Mouse (Mus musculus) telencephalon, adult 2 months (tissue): Measurements from ENCODE around the gene Akr1b10.
"Not testable (repeated sequence)": the region's sequence is repeated elsewhere in the genome, so short reads cannot be mapped to it uniquely, and the experiment has no call there.

Experiments used
- DNase-seq: peaks from one replicate; pipeline ENCODE4 v3.0.0-alpha.2; 2011; ENCODE audit warnings: low read depth, low spot score

Akr1b10 gene

DNA sequence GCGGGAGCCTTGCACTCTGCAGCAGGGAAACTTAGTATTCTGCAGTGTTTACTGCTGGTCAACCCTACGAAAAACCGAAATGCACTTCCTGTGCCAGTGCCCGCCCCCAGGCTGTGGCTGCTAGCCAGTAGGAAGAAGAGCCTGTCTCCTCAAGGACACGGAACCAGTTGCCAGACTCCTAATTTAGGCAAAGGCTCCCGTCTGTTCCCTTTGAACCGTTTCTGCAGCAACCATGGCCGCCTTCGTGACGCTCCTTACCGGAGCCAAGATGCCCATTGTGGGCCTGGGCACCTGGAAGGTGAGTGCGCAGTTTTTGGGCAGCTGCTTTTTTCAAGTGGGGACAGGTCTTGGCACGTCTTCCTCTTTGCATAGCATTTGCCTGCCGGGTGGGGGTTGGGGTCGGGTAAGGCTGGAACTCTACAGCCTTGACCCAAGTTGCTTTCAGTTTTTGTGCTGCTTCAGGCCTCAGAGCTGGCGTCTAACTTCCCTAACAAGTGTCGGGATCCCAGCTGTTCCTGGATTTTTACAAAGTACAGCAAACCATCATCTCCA, at the start of gene Akr1b10:
Akr1b10 (plus strand) TSS at position 109 of the 552 bp plus-strand sequence.
- DNase-seq: peak; percentile 67

DNA sequence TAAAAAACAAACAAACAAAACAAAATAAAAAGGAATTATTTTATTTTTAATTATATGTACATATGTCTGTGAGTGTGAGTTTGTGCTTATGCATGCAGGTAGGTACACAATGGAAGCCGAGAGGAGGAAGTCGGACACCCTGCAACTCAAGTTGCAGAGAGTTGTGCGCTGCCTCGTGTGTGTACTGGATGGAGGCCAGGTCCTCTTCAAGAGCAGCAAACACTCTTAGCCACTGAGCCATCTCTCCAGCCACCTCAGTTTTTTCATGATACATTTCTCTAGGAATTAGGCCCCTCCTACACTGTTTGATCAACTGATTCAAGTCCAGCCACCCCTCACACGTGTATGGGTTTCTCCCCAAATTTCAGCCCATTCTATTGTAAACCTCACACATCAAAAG, 49.3 kb upstream of the Akr1b10 start:
- no peak for DNase-seq

GRCm38 (mm10) chr6:34337799-34338198, 46.2 kb upstream of the Akr1b10 start:
- DNase-seq: peak; percentile 28

DNA sequence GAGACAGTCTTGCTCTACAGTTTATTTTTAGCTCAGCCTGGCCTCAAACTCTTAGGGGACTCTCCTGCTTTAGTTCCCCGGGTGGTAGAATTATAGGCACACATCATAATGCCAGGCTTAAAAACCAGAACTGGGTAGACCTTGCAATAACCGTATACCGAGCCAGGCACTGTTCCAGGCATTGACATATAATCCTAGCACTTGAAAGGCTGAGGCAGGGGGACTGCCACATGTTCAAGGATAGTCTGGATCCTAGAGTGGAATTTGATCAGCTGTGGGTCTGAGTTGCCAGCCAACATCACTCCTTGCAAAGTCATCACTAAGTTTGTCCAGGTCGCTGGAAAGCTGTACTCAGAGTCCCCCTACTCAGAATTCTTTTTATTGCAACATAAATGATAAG, 42.0 kb upstream of the Akr1b10 start:
- DNase-seq: no peak

DNA sequence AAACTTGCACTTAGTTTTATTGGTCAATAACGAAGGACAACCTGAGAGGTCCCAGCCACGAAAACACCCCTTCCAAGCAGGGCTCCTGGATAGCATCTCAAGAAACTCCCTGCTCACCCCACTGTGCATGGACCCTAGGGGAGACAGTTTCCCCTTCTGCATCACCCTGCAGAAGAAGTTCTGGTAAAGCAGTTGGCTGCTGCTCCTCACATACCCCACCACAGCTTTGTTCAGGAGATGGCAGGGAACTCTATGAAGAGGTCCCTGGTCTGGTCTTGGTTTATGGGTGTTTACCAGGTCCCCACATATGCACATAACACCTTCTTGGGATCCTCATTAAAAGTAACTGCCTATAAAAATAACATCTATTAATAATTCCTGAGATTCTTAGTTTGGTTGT, 41.5 kb upstream of the Akr1b10 start:
- no peak for DNase-seq

- no peak for DNase-seq
Observed at GRCm38 (mm10) chr6:34343426-34343825, 40.6 kb upstream of the Akr1b10 start.

DNA sequence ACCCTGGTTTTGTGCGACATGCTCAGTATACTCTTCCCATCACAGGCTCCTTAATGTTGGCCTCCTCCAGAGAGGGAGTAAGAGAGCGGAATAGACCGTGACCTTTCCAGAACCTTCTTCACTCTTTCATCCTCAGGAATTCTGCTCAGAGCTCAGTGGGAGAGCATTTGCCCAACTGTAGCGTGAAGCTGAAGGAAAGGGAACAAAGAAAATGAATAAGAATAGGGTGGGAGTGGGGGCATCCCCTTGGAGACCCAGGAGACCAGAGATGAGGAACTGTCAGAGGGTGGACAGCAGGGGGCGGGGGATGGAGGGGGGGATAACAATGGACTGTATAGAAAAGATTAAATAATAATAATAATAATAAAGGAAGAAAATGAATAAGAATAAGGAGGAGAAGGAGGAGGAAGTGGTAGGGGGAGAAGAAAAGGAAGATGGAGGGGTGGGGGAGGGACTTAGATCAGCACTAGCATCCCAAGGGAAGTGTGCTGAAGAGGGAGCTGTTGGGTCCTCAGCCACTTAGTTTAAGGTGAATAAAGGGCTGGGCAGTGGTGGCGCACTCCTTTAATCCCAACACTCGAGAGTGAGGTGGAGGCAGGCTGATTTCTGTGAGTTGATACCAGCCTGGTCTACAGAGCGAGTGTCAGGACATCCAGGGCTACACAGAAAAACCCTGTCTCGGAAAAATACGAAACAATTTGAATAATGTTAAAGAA, 39.7 kb upstream of the Akr1b10 start:
- no peak for DNase-seq

- no peak for DNase-seq
Observed at GRCm38 (mm10) chr6:34344935-34345334, 39.1 kb upstream of the Akr1b10 start.

GRCm38 (mm10) chr6:34346096-34346898, 37.7 kb upstream of the Akr1b10 start:
- peak; percentile 58 for DNase-seq

DNA sequence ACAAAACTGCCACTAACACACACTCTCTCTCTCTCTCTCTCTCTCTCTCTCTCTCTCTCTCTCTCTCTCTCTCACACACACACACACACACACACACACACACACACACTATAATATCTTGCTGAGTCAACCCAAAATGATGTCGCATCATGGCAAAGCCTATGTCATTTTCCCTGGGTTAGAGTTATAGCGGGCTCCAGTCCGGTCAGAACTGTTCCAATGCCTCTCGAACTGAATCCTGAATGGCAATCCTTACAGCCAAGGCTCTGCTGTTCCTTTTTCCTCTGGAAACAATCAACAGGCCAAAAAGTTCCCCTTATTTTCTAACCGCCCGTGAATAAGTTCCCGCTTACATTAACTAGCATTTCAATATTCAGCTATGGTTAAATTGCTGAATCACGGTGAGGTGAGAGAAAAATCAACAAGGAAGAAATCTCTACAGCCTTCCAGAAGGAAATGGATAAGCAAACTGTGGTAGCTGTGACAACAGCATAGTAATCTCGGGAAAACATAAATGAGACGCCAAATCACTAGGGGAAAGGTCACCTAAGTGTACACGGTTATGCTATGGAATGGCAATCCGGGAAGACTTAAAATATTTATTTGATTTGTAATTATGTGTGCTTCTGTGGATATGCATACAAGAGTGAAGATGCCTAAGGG, 33.9 kb upstream of the Akr1b10 start:
- no peak for DNase-seq

DNA sequence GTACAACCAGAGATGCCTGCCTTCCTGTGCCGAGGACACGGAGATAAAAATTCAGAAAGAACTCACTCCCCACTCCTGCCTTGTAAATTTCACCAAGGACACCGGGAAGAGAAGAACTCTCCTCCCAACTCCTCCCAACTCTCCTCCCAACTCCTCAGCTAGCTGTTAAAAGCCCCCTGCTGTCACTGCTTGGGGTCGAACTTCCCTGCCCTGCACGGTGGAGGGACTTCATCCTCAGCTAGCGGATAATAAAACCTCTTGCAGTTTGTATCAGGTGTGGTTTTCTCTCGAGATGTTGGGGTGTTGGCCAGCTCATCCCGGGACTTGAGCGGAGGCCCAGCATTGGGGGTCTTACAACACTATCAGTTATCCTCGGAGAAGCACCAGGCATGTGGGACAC, 32.5 kb upstream of the Akr1b10 start:
- DNase-seq: not testable (repeated sequence)

DNA sequence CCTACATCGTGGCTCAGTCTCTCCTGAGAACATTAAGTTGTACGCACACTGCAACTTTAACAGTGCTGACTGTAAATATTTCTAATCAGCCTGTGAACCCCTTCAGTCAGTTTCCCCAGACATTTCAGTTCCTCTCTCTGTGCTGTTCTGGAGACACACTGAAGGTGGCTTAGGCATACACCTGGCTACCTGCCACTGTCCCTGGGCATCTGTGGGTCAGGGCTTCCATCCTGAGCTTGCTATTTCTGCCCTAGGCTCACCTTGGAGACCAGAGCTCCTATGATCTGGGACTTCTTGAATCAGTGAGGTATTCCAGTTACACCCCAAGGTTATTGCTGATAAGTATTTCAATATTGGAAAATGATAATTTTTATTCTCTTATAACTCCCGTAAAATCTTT, 31.6 kb upstream of the Akr1b10 start:
- no peak for DNase-seq

DNA sequence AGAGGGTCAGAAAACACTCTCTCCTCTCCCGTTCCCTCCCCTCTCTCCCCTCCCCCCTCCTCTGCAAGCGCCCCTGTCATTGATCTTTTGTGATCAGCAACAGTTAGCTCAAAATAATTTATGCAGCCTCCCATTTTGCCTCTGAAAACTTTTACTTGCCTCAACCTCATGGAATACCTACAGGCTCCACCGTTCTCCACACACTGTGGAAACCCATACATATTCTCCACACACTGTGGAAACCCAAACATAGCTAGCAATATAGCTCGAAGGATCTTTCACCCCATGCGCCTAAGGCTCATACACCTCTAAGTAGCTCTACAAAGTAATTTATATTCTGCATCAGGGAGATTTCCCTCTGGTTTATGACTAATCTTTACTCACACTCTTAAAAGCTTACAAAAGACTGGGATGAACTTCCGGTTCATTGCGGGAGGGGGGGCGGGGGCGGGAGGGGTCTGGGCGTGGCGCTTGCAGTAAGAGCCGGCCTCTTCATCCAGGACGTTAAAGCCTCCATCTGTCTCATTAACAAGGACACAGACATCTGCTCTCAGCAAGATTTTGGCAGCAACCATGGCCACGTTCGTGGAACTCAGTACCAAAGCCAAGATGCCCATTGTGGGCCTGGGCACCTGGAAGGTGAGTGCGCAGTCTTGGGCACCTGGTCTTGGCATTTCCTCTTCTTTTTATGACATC, 30.2 kb upstream of the Akr1b10 start, which contains the start of gene Akr1b8:
Akr1b8 (plus strand) TSS at position 462 of the 696 bp plus-strand sequence.
- no peak for DNase-seq

DNA sequence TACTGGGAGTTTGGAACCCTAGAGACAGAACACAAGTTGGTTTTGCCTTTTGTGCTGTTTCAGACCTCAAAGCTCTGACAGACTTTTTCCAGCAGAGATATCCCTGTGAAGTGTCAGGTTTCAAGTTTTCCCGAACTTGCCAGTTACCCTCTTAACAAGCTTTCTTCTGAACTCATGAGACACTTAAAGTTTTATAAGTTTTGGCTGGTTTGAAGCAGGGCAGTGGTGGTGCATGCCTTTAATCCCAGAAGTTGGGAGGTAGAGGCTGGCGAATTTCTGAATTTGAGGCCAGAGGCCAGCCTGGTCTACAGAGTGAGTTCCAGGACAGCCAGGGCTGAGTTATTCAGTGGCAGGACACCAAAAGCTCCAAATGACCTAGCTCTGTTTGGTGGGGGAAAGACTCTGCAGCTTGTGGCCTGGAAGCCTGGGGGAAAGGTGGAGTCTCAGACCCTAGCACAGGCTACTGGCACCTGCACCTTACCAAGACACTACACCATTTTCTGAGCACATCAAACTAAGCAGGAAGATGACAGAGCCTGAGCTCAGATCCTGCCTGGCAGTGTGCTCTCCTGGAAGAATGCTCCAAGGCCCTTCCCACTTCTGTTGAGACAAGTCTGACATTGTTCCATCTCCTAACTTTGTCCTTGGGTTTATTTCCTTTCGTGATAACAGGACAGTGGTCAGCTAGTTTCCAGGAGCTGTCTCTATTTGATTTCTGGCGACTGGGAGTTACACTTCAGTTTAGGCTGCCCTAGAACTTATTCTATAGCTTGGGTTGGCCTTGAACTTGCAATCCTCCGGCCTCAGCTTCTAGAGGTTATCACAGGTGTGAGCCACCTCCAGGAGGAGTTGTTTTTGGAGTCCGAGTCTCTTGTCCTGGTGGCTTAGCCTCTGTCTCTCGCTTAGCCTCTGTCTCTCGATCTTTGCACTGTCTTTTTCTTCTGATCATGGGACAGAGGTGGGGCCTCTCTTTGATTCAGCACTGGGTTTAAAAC, 29.4 kb upstream of the Akr1b10 start:
- no peak for DNase-seq

GRCm38 (mm10) chr6:34355349-34355747, 28.7 kb upstream of the Akr1b10 start:
- DNase-seq: no peak

- DNase-seq: no peak
Observed at GRCm38 (mm10) chr6:34355841-34356240, 28.2 kb upstream of the Akr1b10 start.

DNA sequence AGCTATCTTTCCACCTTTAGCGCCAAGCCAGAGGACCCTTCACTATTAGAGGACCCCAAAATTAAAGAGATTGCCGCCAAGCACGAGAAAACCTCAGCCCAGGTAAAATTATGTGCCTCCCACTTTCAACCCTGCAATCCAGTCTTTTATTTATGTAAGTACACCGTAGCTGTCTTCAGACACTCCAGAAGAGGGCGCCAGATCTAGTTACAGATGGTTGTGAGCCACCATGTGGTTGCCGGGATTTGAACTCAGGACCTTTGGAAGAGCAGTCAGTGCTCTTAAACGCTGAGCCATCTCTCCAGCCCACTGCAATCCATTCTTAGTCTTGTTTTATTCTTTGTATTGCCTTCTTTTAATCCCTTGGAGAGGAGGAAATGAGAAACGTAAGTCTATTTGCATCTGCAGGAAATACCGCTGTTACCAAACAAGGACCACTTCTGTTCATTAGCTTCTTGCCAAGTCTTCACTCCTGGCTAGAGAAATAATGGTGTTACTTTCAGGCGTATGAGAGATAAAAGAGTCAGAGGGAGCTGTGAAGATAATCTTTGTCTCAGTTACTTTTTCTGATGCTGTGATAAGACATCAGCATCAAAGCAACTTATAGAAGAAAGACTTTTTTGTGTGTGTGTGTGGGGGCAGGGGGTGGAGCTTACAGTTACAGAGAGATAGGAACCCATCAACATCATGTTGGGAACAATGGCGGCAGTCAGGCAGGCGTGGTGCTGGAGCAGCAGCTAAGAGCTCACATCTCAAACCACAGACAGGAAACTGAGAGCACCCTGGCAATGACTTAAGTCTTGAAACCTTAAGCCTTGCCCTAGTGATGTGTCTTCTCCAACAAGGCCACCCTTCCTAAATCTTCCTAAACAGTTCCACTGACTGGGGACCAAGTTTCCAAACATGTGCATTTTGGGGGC, 19.5 kb upstream of the Akr1b10 start:
- no peak for DNase-seq

DNA sequence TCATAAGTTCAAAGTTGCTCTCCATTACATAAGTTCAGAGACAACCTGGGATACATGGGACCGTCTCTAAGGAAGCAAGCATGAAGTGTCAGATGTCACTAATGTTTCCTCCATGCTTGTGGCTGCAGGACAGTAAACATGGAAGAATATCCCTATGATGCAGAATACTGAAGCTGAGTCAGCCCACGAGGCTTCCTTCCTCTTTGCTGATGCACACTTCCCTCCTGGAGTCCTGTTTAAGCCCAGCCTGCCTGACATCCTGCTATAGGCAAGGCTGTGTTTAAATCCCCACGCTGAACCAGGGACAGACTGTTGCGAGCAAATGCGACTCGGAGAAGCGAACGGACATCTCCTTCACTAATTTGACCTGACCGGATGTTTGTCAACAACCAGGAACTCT, 16.0 kb upstream of the Akr1b10 start:
- no peak for DNase-seq

GRCm38 (mm10) chr6:34370081-34370480, 13.9 kb upstream of the Akr1b10 start:
- no peak for DNase-seq
